Mouse (Mus musculus) adrenal gland, adult 2 months (tissue): ENCODE results near the gene Gm11020. TPM values are rescaled to one million over a fixed set of nuclear protein-coding genes. Genes with fewer than 3 reads are reported as not detected.
A peak's percentile ranks its signal among the peaks of the same experiment; 100 is the strongest.

Experiments
- DNase-seq: peaks from one replicate; pipeline ENCODE4 v3.0.0; 2021
- polyA plus RNA-seq: library from polyadenylated mRNA; depleted of rRNA; stranded (reverse); fragments of >200 nt; gene quantifications from 2 replicates; pipeline ENCODE4 v1.2.3, GENCODE M21; 2012; rRNA removed
- total RNA-seq, 2 experiments: library from RNA; stranded (reverse); gene quantifications; 2 replicates each; pipeline ENCODE4 v1.2.3; 2021

Gene Gm11020
- total and polyA plus RNA-seq, 3 experiments = not detected

GRCm38 (mm10) chr8:104342426-104342825 lies 21.1 kb downstream of the Gm11020 start:
- DNase-seq = no peak

GRCm38 (mm10) chr8:104343957-104344356 lies 22.6 kb downstream of the Gm11020 start:
- DNase-seq = peak; percentile 87

- no peak for DNase-seq
Observed at GRCm38 (mm10) chr8:104344622-104345021, 23.3 kb downstream of the Gm11020 start.

GRCm38 (mm10) chr8:104346706-104347105 lies 25.3 kb downstream of the Gm11020 start:
- peak; percentile 30 for DNase-seq

DNA sequence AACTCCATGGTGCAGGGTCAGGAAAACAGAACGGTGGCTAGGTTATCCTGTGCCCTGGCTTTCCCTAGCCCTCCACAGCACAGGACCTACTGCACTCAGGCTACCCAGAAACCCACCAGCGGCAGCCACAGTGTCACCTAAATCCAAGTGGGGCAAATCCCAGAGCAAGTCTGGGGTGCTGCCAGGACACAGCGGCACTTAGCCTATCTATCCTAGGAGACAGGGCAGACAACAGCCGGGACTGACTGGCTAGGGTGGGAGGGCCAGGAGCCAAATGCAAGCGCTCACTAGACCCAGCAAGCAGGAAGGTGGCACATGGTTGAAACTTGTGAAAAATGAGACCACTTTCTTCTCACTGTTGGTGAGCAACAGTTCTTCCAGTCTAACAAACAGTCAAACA lies 27.6 kb downstream of the Gm11020 start:
- DNase-seq = no peak

GRCm38 (mm10) chr8:104350047-104350446 lies 28.7 kb downstream of the Gm11020 start:
- DNase-seq = no peak

DNA sequence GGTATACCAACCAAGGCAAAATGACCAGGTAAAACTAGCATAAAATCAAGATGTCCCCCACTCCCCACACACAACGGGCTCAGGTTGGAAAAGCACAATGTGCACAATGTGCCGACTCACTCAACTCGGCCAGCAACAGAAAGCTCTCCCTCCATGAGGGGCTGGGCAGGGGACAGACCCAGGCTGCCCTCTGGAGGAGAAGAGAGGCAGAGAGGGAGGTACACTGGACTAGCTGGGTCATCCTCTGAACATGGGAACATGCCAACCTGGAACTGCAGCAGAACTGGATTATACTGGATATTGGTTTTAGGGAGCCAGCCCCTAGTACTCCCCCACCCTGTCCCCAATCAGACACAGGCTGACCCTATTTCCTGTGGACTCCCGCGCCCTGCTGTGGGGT lies 31.8 kb downstream of the Gm11020 start:
- DNase-seq = no peak

GRCm38 (mm10) chr8:104354504-104354903 lies 33.1 kb downstream of the Gm11020 start:
- no peak for DNase-seq

DNA sequence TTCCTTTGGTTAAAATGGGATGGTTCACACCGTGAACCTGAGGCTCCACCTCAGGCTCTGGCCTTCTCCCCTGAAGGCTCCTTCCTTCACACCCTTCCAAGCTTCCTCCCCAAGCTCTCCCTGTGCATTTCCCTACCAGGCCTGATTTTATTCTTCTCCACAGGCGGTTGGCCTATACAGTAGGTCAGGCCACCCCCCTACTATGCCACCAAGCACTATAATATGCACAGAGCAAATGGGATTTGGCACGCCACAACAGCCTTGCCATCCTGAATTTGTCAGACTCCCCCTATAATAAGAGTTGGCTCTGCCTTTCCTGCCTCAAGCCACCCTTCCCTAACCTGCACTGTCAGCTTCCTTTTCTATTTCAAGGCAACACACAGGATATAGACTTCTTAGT lies 37.3 kb downstream of the Gm11020 start:
- DNase-seq = no peak

DNA sequence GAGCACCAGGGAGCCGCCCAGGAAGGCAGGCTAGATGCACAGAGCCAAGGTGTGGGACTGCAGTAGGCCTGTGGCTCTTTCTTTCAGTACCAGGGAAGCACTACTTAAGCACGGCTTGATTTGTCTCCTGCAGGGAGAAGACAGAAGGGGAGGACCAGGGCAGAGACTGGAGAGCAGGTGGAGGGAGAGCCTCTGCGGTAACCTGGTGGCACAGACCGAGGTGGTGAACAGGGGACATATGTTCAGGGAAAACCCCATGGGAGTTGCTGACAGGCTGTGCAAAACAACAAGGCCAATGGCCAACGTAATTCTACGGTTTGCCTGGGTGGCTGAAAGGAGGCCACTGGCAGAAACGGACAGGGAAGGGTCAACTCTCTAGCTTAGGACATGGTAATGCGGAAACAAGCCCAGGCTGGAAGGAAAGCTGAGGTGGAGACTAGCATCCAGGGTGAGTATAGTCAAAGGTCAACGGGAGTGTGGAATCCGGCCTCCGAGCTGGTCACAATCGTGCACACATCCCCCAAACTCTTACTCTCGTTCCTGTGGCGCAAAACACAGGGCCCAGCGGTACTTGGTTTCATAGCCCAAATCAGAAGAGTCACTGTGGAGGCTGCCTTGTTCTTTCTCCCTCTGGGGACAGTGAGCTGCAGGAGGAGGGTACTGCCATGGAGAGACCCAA lies 38.5 kb downstream of the Gm11020 start:
- DNase-seq = no peak

DNA sequence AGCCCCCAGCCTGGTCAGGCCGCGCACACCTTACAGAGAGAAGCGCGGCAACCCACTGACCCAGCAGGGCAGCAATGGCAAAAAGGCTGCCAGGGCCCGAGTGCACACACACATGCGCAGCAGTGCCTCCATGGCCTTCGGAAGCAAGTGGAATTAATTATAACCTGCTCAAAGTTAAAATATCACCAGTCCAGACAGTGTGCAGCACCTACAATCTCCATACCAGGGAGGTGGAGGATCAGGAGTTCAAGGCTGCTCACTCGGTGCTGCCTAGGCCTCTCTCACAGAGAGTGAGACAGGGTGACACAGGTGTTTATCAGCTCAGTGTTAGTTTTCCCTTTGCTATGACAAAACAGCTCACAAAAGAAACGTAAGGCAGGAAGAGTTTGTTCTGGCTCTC lies 44.3 kb downstream of the Gm11020 start:
- no peak for DNase-seq

- DNase-seq = no peak
Observed at GRCm38 (mm10) chr8:104367398-104367797, 46.0 kb downstream of the Gm11020 start.

GRCm38 (mm10) chr8:104369591-104369990 lies 48.2 kb downstream of the Gm11020 start:
- DNase-seq = no peak

DNA sequence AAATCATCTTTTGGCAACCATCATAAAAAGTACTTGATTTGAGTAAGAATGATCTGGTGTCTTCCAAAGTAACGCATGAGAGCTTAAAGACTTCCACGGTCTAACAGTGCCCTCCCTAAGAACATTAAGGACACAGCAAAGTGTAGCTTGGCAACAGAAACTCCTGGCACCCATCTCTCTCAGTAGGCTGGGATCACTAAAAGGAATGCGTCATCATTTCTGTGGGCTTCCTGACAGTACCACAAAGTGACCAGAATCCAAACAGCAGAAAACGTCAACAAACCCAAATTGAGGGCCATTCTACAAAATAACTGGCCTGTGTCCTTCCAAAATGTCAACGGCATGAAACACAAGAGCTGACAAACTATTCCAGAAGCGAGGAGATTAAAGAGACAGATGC lies 48.7 kb downstream of the Gm11020 start:
- peak; percentile 53 for DNase-seq

GRCm38 (mm10) chr8:104371121-104371520 lies 49.8 kb downstream of the Gm11020 start:
- DNase-seq = peak; percentile 48

Other genes starting within 250 kb of the Gm11020 start
- 10 to 100 TPM; 38.7 to 59.7 TPM for gene Cdh5, start 219.9 kb upstream of the Gm11020 start, total RNA-seq
- 57.1 and 57.2 TPM in 2 replicates for gene Cdh5, start 219.9 kb upstream of the Gm11020 start, polyA plus RNA-seq
- gene Bean1, start 151.1 kb upstream of the Gm11020 start, total RNA-seq = 1 to 10 TPM; 4.6 to 7.2 TPM
- 12.1 and 17.6 TPM in 2 replicates for gene Bean1, start 151.1 kb upstream of the Gm11020 start, polyA plus RNA-seq
- 10 to 100 TPM; 59.3 to 87.1 TPM for gene Tk2, start 73.0 kb upstream of the Gm11020 start, total RNA-seq
- 54.6 and 62.1 TPM in 2 replicates for gene Tk2, start 73.0 kb upstream of the Gm11020 start, polyA plus RNA-seq
- 10 to 100 TPM; 49.2 to 99.6 TPM for gene Cklf, start 70.7 kb upstream of the Gm11020 start, total RNA-seq
- gene Cklf, start 70.7 kb upstream of the Gm11020 start, polyA plus RNA-seq = 14.1 and 15.4 TPM in 2 replicates
- under 1 TPM; 0.58 to 0.73 TPM for gene Cmtm2a, start 28.4 kb upstream of the Gm11020 start, total RNA-seq
- 0.13 and 0.21 TPM in 2 replicates for gene Cmtm2a, start 28.4 kb upstream of the Gm11020 start, polyA plus RNA-seq
- under 1 TPM in 1 of 2 experiments, not detected in 1; 0.23 TPM for gene Gm45711, start 11.5 kb upstream of the Gm11020 start, total RNA-seq
- gene Gm45711, start 11.5 kb upstream of the Gm11020 start, polyA plus RNA-seq = 0.12 and 0.52 TPM in 2 replicates
- gene Cmtm1, start 11.4 kb upstream of the Gm11020 start, total RNA-seq = under 1 TPM in 1 of 2 experiments, not detected in 1; 0.29 TPM
- 0.09 TPM in 1 of 2 replicates, not detected in the other for gene Cmtm1, start 11.4 kb upstream of the Gm11020 start, polyA plus RNA-seq
- gene Cmtm2b, start 663 bp downstream of the Gm11020 start, total RNA-seq = not detected
- not detected in 2 replicates for gene Cmtm2b, start 663 bp downstream of the Gm11020 start, polyA plus RNA-seq
- 100 to 1,000 TPM in 1 of 2 experiments, 10 to 100 TPM in 1; 56.9 to 110 TPM for gene Cmtm3, start 17.8 kb downstream of the Gm11020 start, total RNA-seq
- 336 and 405 TPM in 2 replicates for gene Cmtm3, start 17.8 kb downstream of the Gm11020 start, polyA plus RNA-seq
- 10 to 100 TPM; 31.1 to 53.2 TPM for gene Cmtm4, start 74.2 kb downstream of the Gm11020 start, total RNA-seq
- gene Cmtm4, start 74.2 kb downstream of the Gm11020 start, polyA plus RNA-seq = 19.1 and 19.5 TPM in 2 replicates
- gene Dync1li2, start 121.5 kb downstream of the Gm11020 start, total RNA-seq = 100 to 1,000 TPM in 1 of 2 experiments, 10 to 100 TPM in 1; 90.6 to 168 TPM
- 9.5 and 10.5 TPM in 2 replicates for gene Dync1li2, start 121.5 kb downstream of the Gm11020 start, polyA plus RNA-seq
- gene Terb1, start 188.3 kb downstream of the Gm11020 start, total RNA-seq = not detected
- gene Terb1, start 188.3 kb downstream of the Gm11020 start, polyA plus RNA-seq = not detected in 2 replicates
- 10 to 100 TPM; 31.1 to 40.8 TPM for gene Nae1, start 213.1 kb downstream of the Gm11020 start, total RNA-seq
- gene Nae1, start 213.1 kb downstream of the Gm11020 start, polyA plus RNA-seq = 1.1 and 2.0 TPM in 2 replicates
- gene Car7, start 213.1 kb downstream of the Gm11020 start, total RNA-seq = 1 to 10 TPM; 1.9 to 4.2 TPM
- gene Car7, start 213.1 kb downstream of the Gm11020 start, polyA plus RNA-seq = 13.4 and 14.5 TPM in 2 replicates